Mouse (Mus musculus): ENCODE measurements around the gene Zfp281.

Gene Zfp281

GRCm38 (mm10) chr1:136611803-136612202 lies 12.9 kb upstream of the Zfp281 start:
- ATAC-seq (ENCODE audit: insufficient number of reproducible peaks, low FRiP score, low TSS enrichment) = no peak

- no peak for ATAC-seq (ENCODE audit: insufficient number of reproducible peaks, low FRiP score, low TSS enrichment)
Measured at GRCm38 (mm10) chr1:136613300-136613751, 11.4 kb upstream of the Zfp281 start.

GRCm38 (mm10) chr1:136614748-136615440 lies 9.8 kb upstream of the Zfp281 start:
- no peak for ATAC-seq (ENCODE audit: insufficient number of reproducible peaks, low FRiP score, low TSS enrichment)

- ATAC-seq (ENCODE audit: insufficient number of reproducible peaks, low FRiP score, low TSS enrichment) = no peak
Measured at GRCm38 (mm10) chr1:136617163-136617788, 7.4 kb upstream of the Zfp281 start.

- no peak for ATAC-seq (ENCODE audit: insufficient number of reproducible peaks, low FRiP score, low TSS enrichment)
Measured at GRCm38 (mm10) chr1:136618570-136618969, 6.1 kb upstream of the Zfp281 start.

- peak; percentile 43 for ATAC-seq (ENCODE audit: insufficient number of reproducible peaks, low FRiP score, low TSS enrichment)
Measured at GRCm38 (mm10) chr1:136625019-136625895, 556 bp downstream of the Zfp281 start.

GRCm38 (mm10) chr1:136626141-136626540 lies 1.4 kb downstream of the Zfp281 start:
- ATAC-seq (ENCODE audit: insufficient number of reproducible peaks, low FRiP score, low TSS enrichment) = no peak

GRCm38 (mm10) chr1:136626756-136627155 lies 2.1 kb downstream of the Zfp281 start:
- no peak for ATAC-seq (ENCODE audit: insufficient number of reproducible peaks, low FRiP score, low TSS enrichment)

- no peak for ATAC-seq (ENCODE audit: insufficient number of reproducible peaks, low FRiP score, low TSS enrichment)
Measured at GRCm38 (mm10) chr1:136627591-136627990, 2.9 kb downstream of the Zfp281 start.

- ATAC-seq (ENCODE audit: insufficient number of reproducible peaks, low FRiP score, low TSS enrichment) = no peak
Measured at GRCm38 (mm10) chr1:136632891-136633290, 8.2 kb downstream of the Zfp281 start.

GRCm38 (mm10) chr1:136635644-136636043 lies 10.9 kb downstream of the Zfp281 start:
- ATAC-seq (ENCODE audit: insufficient number of reproducible peaks, low FRiP score, low TSS enrichment) = no peak

GRCm38 (mm10) chr1:136636946-136637345 lies 12.2 kb downstream of the Zfp281 start:
- ATAC-seq (ENCODE audit: insufficient number of reproducible peaks, low FRiP score, low TSS enrichment) = no peak

- ATAC-seq (ENCODE audit: insufficient number of reproducible peaks, low FRiP score, low TSS enrichment) = no peak; the same call in 1 of the 2 replicates
Measured at GRCm38 (mm10) chr1:136637696-136638095, 13.0 kb downstream of the Zfp281 start.

GRCm38 (mm10) chr1:136638211-136638610 lies 13.5 kb downstream of the Zfp281 start:
- no peak for ATAC-seq (ENCODE audit: insufficient number of reproducible peaks, low FRiP score, low TSS enrichment)

GRCm38 (mm10) chr1:136638699-136639098 lies 14.0 kb downstream of the Zfp281 start:
- peak; percentile 87 for ATAC-seq (ENCODE audit: insufficient number of reproducible peaks, low FRiP score, low TSS enrichment)

- no peak for ATAC-seq (ENCODE audit: insufficient number of reproducible peaks, low FRiP score, low TSS enrichment)
Measured at GRCm38 (mm10) chr1:136639221-136639620, 14.5 kb downstream of the Zfp281 start.

GRCm38 (mm10) chr1:136642701-136643100 lies 18.0 kb downstream of the Zfp281 start:
- no peak for ATAC-seq (ENCODE audit: insufficient number of reproducible peaks, low FRiP score, low TSS enrichment)

GRCm38 (mm10) chr1:136644486-136644885 lies 19.8 kb downstream of the Zfp281 start:
- ATAC-seq (ENCODE audit: insufficient number of reproducible peaks, low FRiP score, low TSS enrichment) = no peak

GRCm38 (mm10) chr1:136645849-136646625 lies 21.3 kb downstream of the Zfp281 start:
- ATAC-seq (ENCODE audit: insufficient number of reproducible peaks, low FRiP score, low TSS enrichment) = no peak

GRCm38 (mm10) chr1:136652066-136652465 lies 27.4 kb downstream of the Zfp281 start:
- no peak for ATAC-seq (ENCODE audit: insufficient number of reproducible peaks, low FRiP score, low TSS enrichment)
